Mouse (Mus musculus) limb, embryonic 11.5 days (tissue): ENCODE measurements around the gene Acadm. TPM values are rescaled to one million over a fixed set of nuclear protein-coding genes. Genes with fewer than 3 reads are reported as not detected.

Source experiments
- ATAC-seq: fragments of 200-750 bp; cut with Nextera tagmentation; 2 replicates; pipeline ENCODE4 v1.8.0; 2017; ENCODE audit warnings: low read depth; ENCODE audit not compliant: insufficient number of reproducible peaks, low FRiP score, low TSS enrichment
- DNase-seq: peaks from one replicate; pipeline ENCODE4 v3.0.0-alpha.2; 2015; ENCODE audit warnings: low spot score
- H3K27ac ChIP-seq: fragments of 300-500 bp; sonication (generic); replicated peaks from 2 replicates; pipeline ENCODE4 v1.5.1; 2014; ENCODE audit warnings: low read depth, mild to moderate bottlenecking, low read length
- H3K27me3 ChIP-seq: fragments of 300-500 bp; sonication (generic); 2 replicates; pipeline ENCODE4 v1.6.1; 2014; ENCODE audit warnings: mild to moderate bottlenecking, low read length, mixed read lengths; ENCODE audit not compliant: control insufficient read depth, insufficient read depth
- H3K36me3 ChIP-seq: fragments of 300-500 bp; sonication (generic); 2 replicates; pipeline ENCODE4 v1.6.1; 2014; ENCODE audit warnings: mild to moderate bottlenecking, low read length, moderate library complexity, mixed read lengths; ENCODE audit not compliant: control insufficient read depth, insufficient read depth
- H3K4me1 ChIP-seq: fragments of 300-500 bp; sonication (generic); 2 replicates; pipeline ENCODE4 v1.6.1; 2014; ENCODE audit warnings: low read length, mixed read lengths; ENCODE audit not compliant: control insufficient read depth, insufficient read depth
- H3K4me2 ChIP-seq: fragments of 300-500 bp; sonication (generic); 2 replicates; pipeline ENCODE4 v1.6.1; 2014; ENCODE audit warnings: low read depth, mild to moderate bottlenecking, moderate library complexity; ENCODE audit not compliant: severe bottlenecking
- H3K4me3 ChIP-seq: fragments of 300-500 bp; sonication (generic); 2 replicates; pipeline ENCODE4 v1.5.1; 2014; ENCODE audit warnings: low read depth, low read length
- H3K9ac ChIP-seq: fragments of 300-500 bp; sonication (generic); 2 replicates; pipeline ENCODE4 v1.6.1; 2014; ENCODE audit warnings: mild to moderate bottlenecking, low read length
- H3K9me3 ChIP-seq: fragments of 300-500 bp; sonication (generic); 2 replicates; pipeline ENCODE4 v1.6.1; 2016; ENCODE audit warnings: low read length; ENCODE audit not compliant: control insufficient read depth
- WGBS: fragments of 180-500 bp; shearing (Covaris S2); extraction: QIAGEN DNeasy Blood & Tissue Kit; methylation state at CpG from one replicate; pipeline ENCODE4 v1.1.7; 2014; 5-methylcytosine and 5-hydroxymethylcytosine counted together
- polyA plus RNA-seq: library from polyadenylated mRNA; unstranded; fragments of >200 nt; fragmentation: Nextera tagmentation; extraction: Ambion mirVana; gene quantifications from 2 replicates; pipeline ENCODE4 v1.2.1, GENCODE M21; 2014

The Acadm gene
- polyA plus RNA-seq, 1 experiment from 2014 or later, result 43.9 TPM

- no peaks in the 10 kb centered on the region for H3K9me3 ChIP-seq
- H3K9ac ChIP-seq, result no peak overlapping the region
- H3K4me3 ChIP-seq, result no peak overlapping the region
- no peak for DNase-seq
- no peaks in the 10 kb centered on the region for H3K36me3 ChIP-seq
- peaks cover 2% of the 10 kb centered on the region; the same call in 1 of the 2 replicates for H3K4me1 ChIP-seq
- WGBS, result 94% methylated on average over 4 of the region's 4 CpGs
- H3K27ac ChIP-seq, result no peak overlapping the region
- ATAC-seq, result no peak
- no peak overlapping the region for H3K4me2 ChIP-seq
- peaks cover 24% of the 10 kb centered on the region for H3K27me3 ChIP-seq
Observed at GRCm38 (mm10) chr3:153969451-153969850, 25.0 kb upstream of the Acadm start.

GRCm38 (mm10) chr3:153968549-153968948, 24.1 kb upstream of the Acadm start:
- Histone ChIP-seq H3K36me3 (no peaks in the 10 kb centered on the region), H3K9me3 (no peaks in the 10 kb centered on the region), H3K4me2 (no peak overlapping the region), H3K9ac (no peak overlapping the region), H3K27me3 (peaks cover 15% of the 10 kb centered on the region), H3K27ac (no peak overlapping the region), H3K4me3 (no peak overlapping the region), H3K4me1 (no peaks in the 10 kb centered on the region)
- ATAC-seq, result no peak
- WGBS, result 54% methylated on average over 4 of the region's 4 CpGs
- DNase-seq, result peak; percentile 51

GRCm38 (mm10) chr3:153967447-153967846, 23.0 kb upstream of the Acadm start:
- DNase-seq (no peak), ATAC-seq (no peak)
- H3K36me3 ChIP-seq, result no peaks in the 10 kb centered on the region
- WGBS, result 84% methylated on average over 5 of the region's 5 CpGs
- H3K9ac ChIP-seq, result no peak overlapping the region
- no peak overlapping the region for H3K27ac ChIP-seq
- no peak overlapping the region for H3K4me2 ChIP-seq
- no peaks in the 10 kb centered on the region for H3K9me3 ChIP-seq
- no peaks in the 10 kb centered on the region for H3K4me1 ChIP-seq
- peaks cover 4% of the 10 kb centered on the region for H3K27me3 ChIP-seq
- no peak overlapping the region for H3K4me3 ChIP-seq

- DNase-seq (no peak), ATAC-seq (no peak; the same call in 1 of the 2 replicates)
- Histone ChIP-seq H3K9ac (no peak overlapping the region), H3K9me3 (no peaks in the 10 kb centered on the region), H3K27me3 (no peaks in the 10 kb centered on the region), H3K27ac (no peak overlapping the region), H3K4me3 (no peak overlapping the region), H3K4me2 (no peak overlapping the region), H3K36me3 (no peaks in the 10 kb centered on the region), H3K4me1 (no peaks in the 10 kb centered on the region)
- 70% methylated on average over 6 of the region's 6 CpGs for WGBS
Observed at GRCm38 (mm10) chr3:153961632-153962389, 17.4 kb upstream of the Acadm start.

- 79% methylated on average over 2 of the region's 2 CpGs for WGBS
- ATAC-seq, result no peak
- no peaks in the 10 kb centered on the region for H3K9me3 ChIP-seq
- H3K27me3 ChIP-seq, result no peaks in the 10 kb centered on the region
- DNase-seq, result no peak
- H3K4me3 ChIP-seq, result no peak overlapping the region
- no peak overlapping the region for H3K4me2 ChIP-seq
- H3K4me1 ChIP-seq, result no peaks in the 10 kb centered on the region
- no peak overlapping the region for H3K27ac ChIP-seq
- H3K36me3 ChIP-seq, result no peaks in the 10 kb centered on the region
- H3K9ac ChIP-seq, result no peak overlapping the region
Observed at GRCm38 (mm10) chr3:153960884-153961283, 16.5 kb upstream of the Acadm start.

GRCm38 (mm10) chr3:153959731-153960207, 15.3 kb upstream of the Acadm start:
- no peak for ATAC-seq
- no peak overlapping the region for H3K27ac ChIP-seq

GRCm38 (mm10) chr3:153959035-153959730, 14.8 kb upstream of the Acadm start:
- 93% methylated on average over 1 of the region's 1 CpGs for WGBS
- ATAC-seq, result peak; percentile 33; the same call in 1 of the 2 replicates

More at GRCm38 (mm10) chr3:153959731-153960207, 15.3 kb upstream of the Acadm start:
- no peak for DNase-seq
- Histone ChIP-seq H3K4me3 (no peak overlapping the region), H3K4me1 (no peaks in the 10 kb centered on the region), H3K36me3 (no peaks in the 10 kb centered on the region), H3K9ac (no peak overlapping the region), H3K9me3 (no peaks in the 10 kb centered on the region), H3K27me3 (no peaks in the 10 kb centered on the region), H3K4me2 (no peak overlapping the region)
- WGBS, result 84% methylated on average over 9 of the region's 9 CpGs

GRCm38 (mm10) chr3:153957916-153958315, 13.5 kb upstream of the Acadm start:
- H3K9ac ChIP-seq, result no peak overlapping the region
- ATAC-seq, result no peak
- H3K4me3 ChIP-seq, result no peak overlapping the region
- H3K9me3 ChIP-seq, result no peaks in the 10 kb centered on the region
- no peak overlapping the region for H3K27ac ChIP-seq
- 90% methylated on average over 5 of the region's 5 CpGs for WGBS
- no peaks in the 10 kb centered on the region for H3K36me3 ChIP-seq
- H3K4me2 ChIP-seq, result no peak overlapping the region
- H3K4me1 ChIP-seq, result no peaks in the 10 kb centered on the region
- DNase-seq, result no peak
- H3K27me3 ChIP-seq, result no peaks in the 10 kb centered on the region

More at GRCm38 (mm10) chr3:153959035-153959730, 14.8 kb upstream of the Acadm start:
- DNase-seq, result no peak
- H3K4me3 ChIP-seq, result no peak overlapping the region
- H3K4me1 ChIP-seq, result no peaks in the 10 kb centered on the region
- no peaks in the 10 kb centered on the region for H3K27me3 ChIP-seq
- H3K4me2 ChIP-seq, result no peak overlapping the region
- no peaks in the 10 kb centered on the region for H3K36me3 ChIP-seq
- H3K27ac ChIP-seq, result no peak overlapping the region
- no peak overlapping the region for H3K9ac ChIP-seq
- H3K9me3 ChIP-seq, result no peaks in the 10 kb centered on the region
